Mouse (Mus musculus): ENCODE measurements around the gene Ptafr. TPM values are rescaled to one million over a fixed set of nuclear protein-coding genes. Genes with fewer than 3 reads are reported as not detected.
"Not testable (repeated sequence)": the region's sequence is repeated elsewhere in the genome, so short reads cannot be mapped to it uniquely, and the experiment has no call there.

Gene Ptafr
- polyA plus RNA-seq, 1 experiment from 2014 or later, result 0.27 TPM

GRCm38 (mm10) chr4:132555550-132555949 is 8.3 kb upstream of the Ptafr start:
- H3K4me3 ChIP-seq; ATAC-seq (ENCODE audit: insufficient number of reproducible peaks, low FRiP score); H3K27ac ChIP-seq (ENCODE audit: poor library complexity, severe bottlenecking); H3K27me3 ChIP-seq (replicated peaks); H3K9me3 ChIP-seq (replicated peaks); H3K9ac ChIP-seq; H3K4me2 ChIP-seq: not testable (repeated sequence)
- Histone ChIP-seq H3K4me1 (replicated peaks) (peaks cover 20% of the 10 kb centered on the region), H3K36me3 (peaks cover 35% of the 10 kb centered on the region)
- 86% methylated on average over 7 of the region's 7 CpGs for WGBS

DNA sequence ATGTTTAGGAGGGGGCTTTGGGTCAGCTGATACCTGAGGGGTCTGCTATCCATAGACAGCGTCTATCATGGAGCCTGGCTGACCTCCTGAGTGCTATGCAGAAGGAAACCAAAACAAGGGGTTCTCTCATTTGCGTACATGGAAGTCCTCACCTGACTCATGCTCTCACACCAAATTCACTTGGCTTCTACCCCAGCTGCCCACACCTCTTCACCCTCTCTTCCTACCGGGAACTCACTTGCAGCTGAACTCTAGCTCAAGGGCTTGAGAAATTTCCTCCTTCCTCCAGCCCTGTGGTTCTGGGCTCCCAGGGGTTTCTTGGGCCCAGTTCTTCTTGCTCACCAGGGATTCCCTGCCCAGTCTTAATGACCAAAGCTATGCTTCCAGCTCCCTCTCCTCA is 606 bp upstream of the Ptafr start:
- Histone ChIP-seq H3K27ac (ENCODE audit: poor library complexity, severe bottlenecking) (no peak overlapping the region), H3K9ac (no peak overlapping the region), H3K36me3 (no peaks in the 10 kb centered on the region), H3K4me3 (no peak overlapping the region), H3K27me3 (replicated peaks) (no peaks in the 10 kb centered on the region), H3K4me1 (replicated peaks) (peaks cover 7% of the 10 kb centered on the region; the same call in 1 of the 2 replicates), H3K9me3 (replicated peaks) (no peaks in the 10 kb centered on the region), H3K4me2 (no peak overlapping the region)
- ATAC-seq (ENCODE audit: insufficient number of reproducible peaks, low FRiP score), result no peak
- WGBS, result 63% methylated on average over 3 of the region's 3 CpGs

DNA sequence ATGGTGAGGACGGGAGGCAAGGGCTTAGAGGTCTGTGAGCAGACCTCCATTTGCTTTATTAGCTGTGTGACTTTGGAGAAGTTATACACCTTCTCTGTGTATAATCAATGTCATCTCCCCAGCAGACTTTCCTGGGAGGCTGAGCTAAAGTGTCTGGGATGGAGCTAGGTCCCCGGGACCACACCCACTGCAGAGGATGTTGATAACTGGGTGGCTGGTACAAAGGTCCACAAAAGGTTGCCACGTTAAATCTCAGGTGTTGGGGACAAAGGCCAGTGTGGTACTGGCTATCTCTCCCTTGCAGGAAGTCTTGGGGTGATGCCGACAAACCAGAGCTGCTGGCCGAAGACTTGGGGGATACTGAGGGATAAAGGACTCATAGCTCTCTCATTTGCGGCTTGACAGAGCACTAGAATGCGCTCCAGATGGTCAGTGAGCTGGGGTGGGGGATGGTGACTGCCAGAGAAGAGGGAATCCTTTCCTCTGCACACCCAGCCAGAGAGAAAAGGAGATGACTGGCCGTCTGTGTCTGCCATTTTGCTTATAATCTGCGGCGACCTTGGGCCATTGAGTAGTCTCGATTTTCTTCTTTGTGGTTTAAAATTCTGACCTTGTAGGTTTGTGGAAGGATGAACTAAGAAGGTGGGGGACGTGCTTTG is 1.4 kb downstream of the Ptafr start:
- WGBS, result 69% methylated on average over 12 of the region's 12 CpGs
- H3K9ac ChIP-seq, result no peak overlapping the region
- no peak overlapping the region for H3K27ac ChIP-seq (ENCODE audit: poor library complexity, severe bottlenecking)
- H3K36me3 ChIP-seq, result no peaks in the 10 kb centered on the region
- H3K9me3 ChIP-seq (replicated peaks), result peaks cover 5% of the 10 kb centered on the region
- no peak for ATAC-seq (ENCODE audit: insufficient number of reproducible peaks, low FRiP score)
- no peak overlapping the region for H3K4me3 ChIP-seq
- H3K27me3 ChIP-seq (replicated peaks), result no peaks in the 10 kb centered on the region
- H3K4me1 ChIP-seq (replicated peaks), result peaks cover 7% of the 10 kb centered on the region; the same call in 1 of the 2 replicates
- H3K4me2 ChIP-seq, result no peak overlapping the region

GRCm38 (mm10) chr4:132567361-132567779 is 3.5 kb downstream of the Ptafr start:
- no peak overlapping the region for H3K4me3 ChIP-seq
- H3K36me3 ChIP-seq, result no peaks in the 10 kb centered on the region
- H3K4me1 ChIP-seq (replicated peaks), result peaks cover 7% of the 10 kb centered on the region; the same call in 1 of the 2 replicates
- peaks cover 5% of the 10 kb centered on the region for H3K9me3 ChIP-seq (replicated peaks)
- H3K27ac ChIP-seq (ENCODE audit: poor library complexity, severe bottlenecking), result no peak overlapping the region
- H3K27me3 ChIP-seq (replicated peaks), result no peaks in the 10 kb centered on the region
- WGBS, result 61% methylated on average over 9 of the region's 9 CpGs
- no peak for ATAC-seq (ENCODE audit: insufficient number of reproducible peaks, low FRiP score)
- H3K4me2 ChIP-seq, result no peak overlapping the region
- H3K9ac ChIP-seq, result no peak overlapping the region

GRCm38 (mm10) chr4:132569115-132569514 is 5.2 kb downstream of the Ptafr start:
- Histone ChIP-seq H3K27me3 (replicated peaks) (no peaks in the 10 kb centered on the region), H3K27ac (ENCODE audit: poor library complexity, severe bottlenecking) (no peak overlapping the region), H3K9ac (no peak overlapping the region), H3K9me3 (replicated peaks) (peaks cover 5% of the 10 kb centered on the region), H3K36me3 (no peaks in the 10 kb centered on the region), H3K4me1 (replicated peaks) (0 out of 2 replicates have a peak, but pooled peaks cover 4% of the 10 kb centered on the region), H3K4me2 (no peak overlapping the region), H3K4me3 (no peak overlapping the region)
- no peak for ATAC-seq (ENCODE audit: insufficient number of reproducible peaks, low FRiP score)
- 85% methylated on average over 5 of the region's 5 CpGs for WGBS

DNA sequence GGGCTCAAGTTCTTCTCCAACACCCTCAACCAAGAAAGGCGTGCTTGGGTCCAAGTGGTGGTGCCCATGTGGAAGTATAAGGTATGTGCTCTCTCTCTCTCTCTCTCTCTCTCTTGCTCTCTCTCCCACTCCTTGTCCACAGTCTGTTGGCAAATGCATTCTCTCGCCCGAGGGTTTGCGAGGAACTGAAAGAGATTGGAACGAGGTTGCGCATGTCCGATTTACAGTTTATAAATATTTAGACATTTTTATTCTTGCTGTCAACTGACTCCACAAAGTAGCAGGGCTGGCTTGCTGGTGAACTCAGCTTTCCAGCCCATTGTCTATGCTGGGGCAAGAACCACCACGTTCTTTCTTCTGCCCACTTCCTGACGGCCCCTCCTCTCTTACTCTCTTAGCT is 7.3 kb downstream of the Ptafr start:
- WGBS, result 82% methylated on average over 9 of the region's 9 CpGs
- Histone ChIP-seq H3K9ac (no peak overlapping the region), H3K27ac (ENCODE audit: poor library complexity, severe bottlenecking) (no peak overlapping the region), H3K4me3 (no peak overlapping the region), H3K4me2 (no peak overlapping the region), H3K9me3 (replicated peaks) (peaks cover 5% of the 10 kb centered on the region), H3K4me1 (replicated peaks) (0 out of 2 replicates have a peak, but pooled peaks cover 4% of the 10 kb centered on the region), H3K36me3 (no peaks in the 10 kb centered on the region), H3K27me3 (replicated peaks) (no peaks in the 10 kb centered on the region)
- ATAC-seq (ENCODE audit: insufficient number of reproducible peaks, low FRiP score), result no peak

DNA sequence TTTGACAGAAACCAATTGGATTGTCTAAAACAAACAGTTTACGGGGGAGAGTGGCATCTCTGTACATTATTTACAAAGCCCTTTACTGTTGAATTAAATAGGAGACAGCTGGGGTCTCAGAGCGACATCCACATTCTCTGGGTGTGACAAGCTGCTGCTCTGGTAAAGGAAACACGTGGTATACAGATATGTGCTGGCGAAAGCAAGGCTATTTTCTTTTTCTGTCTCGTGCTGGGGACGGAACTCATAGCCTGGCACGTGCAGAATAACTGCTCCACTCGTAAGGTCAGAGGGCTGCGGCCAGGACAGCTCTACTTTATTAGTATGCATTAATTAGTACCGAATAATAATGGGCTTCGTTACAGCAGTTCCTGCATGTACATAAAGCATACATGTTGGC is 9.5 kb downstream of the Ptafr start:
- Histone ChIP-seq H3K9ac (no peak overlapping the region), H3K4me1 (replicated peaks) (0 out of 2 replicates have a peak, but pooled peaks cover 4% of the 10 kb centered on the region), H3K27ac (ENCODE audit: poor library complexity, severe bottlenecking) (no peak overlapping the region), H3K36me3 (no peaks in the 10 kb centered on the region), H3K9me3 (replicated peaks) (peaks cover 5% of the 10 kb centered on the region), H3K27me3 (replicated peaks) (no peaks in the 10 kb centered on the region), H3K4me2 (no peak overlapping the region), H3K4me3 (no peak overlapping the region)
- 49% methylated on average over 11 of the region's 11 CpGs for WGBS
- peak; percentile 53; the same call in 1 of the 2 replicates for ATAC-seq (ENCODE audit: insufficient number of reproducible peaks, low FRiP score)

DNA sequence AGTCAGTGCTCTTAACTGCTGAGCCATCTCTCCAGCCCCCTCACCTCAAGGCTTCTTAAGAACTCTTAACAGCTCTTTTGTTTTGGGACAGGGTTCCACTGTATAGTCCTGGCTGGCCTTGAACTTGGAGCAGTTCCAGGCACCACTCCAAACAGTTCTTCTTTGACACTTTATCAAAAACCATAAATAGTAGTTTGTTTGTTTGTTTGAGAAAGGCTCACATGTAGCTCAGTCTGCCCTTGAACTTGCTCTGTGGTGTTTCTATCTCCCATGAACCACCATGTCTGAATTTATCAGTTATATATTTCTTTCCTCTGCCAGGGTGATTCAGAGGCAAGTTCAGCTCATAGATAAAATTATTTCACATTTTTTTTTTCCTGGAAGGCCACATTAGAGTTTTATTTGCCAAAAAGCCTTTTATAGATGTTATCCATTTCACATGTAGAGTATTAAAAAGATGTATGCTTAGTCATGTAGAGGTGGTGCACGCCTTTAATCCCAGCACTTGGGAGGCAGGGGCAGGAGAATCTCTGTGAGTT is 11.0 kb downstream of the Ptafr start:
- no peak for ATAC-seq (ENCODE audit: insufficient number of reproducible peaks, low FRiP score)

DNA sequence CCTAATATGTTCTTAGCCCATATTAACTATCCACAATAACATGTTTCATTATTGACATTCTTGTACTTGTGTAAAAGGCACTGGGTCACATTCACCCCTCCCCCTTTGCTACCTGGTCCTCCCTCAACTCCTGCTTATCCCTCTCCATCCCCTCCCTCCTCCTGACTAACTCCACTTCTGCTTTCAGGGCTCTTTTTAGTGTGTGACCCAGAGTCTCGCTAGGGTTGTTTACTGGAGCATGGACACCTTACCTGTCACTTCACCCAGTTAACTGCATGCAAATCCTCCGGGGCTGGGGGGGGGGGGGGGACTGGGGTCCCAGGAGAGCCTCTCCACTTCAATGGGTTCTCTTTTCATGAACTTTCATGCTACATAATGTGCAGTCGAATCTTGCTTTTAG is 19.9 kb downstream of the Ptafr start:
- WGBS, result 70% methylated on average over 3 of the region's 3 CpGs

More for the DNA sequence above, 11.0 kb downstream of the Ptafr start:
- no peak overlapping the region for H3K4me3 ChIP-seq
- H3K4me2 ChIP-seq, result no peak overlapping the region
- no peaks in the 10 kb centered on the region for H3K27me3 ChIP-seq (replicated peaks)
- 95% methylated on average over 1 of the region's 1 CpGs for WGBS
- no peak overlapping the region for H3K27ac ChIP-seq (ENCODE audit: poor library complexity, severe bottlenecking)
- no peaks in the 10 kb centered on the region for H3K36me3 ChIP-seq
- 0 out of 2 replicates have a peak, but pooled peaks cover 4% of the 10 kb centered on the region for H3K4me1 ChIP-seq (replicated peaks)
- no peaks in the 10 kb centered on the region for H3K9me3 ChIP-seq (replicated peaks)
- no peak overlapping the region for H3K9ac ChIP-seq

GRCm38 (mm10) chr4:132584975-132585374 is 21.1 kb downstream of the Ptafr start:
- Histone ChIP-seq H3K4me3 (no peak overlapping the region), H3K4me2 (no peak overlapping the region), H3K4me1 (replicated peaks) (no peaks in the 10 kb centered on the region), H3K9me3 (replicated peaks) (0 out of 2 replicates have a peak, but pooled peaks cover 8% of the 10 kb centered on the region), H3K27me3 (replicated peaks) (no peaks in the 10 kb centered on the region), H3K9ac (no peak overlapping the region), H3K27ac (ENCODE audit: poor library complexity, severe bottlenecking) (no peak overlapping the region), H3K36me3 (no peaks in the 10 kb centered on the region)
- WGBS, result 76% methylated on average over 2 of the region's 2 CpGs
- no peak for ATAC-seq (ENCODE audit: insufficient number of reproducible peaks, low FRiP score)

More for the DNA sequence above, 19.9 kb downstream of the Ptafr start:
- 0 out of 2 replicates have a peak, but pooled peaks cover 8% of the 10 kb centered on the region for H3K9me3 ChIP-seq (replicated peaks)
- no peak overlapping the region for H3K27ac ChIP-seq (ENCODE audit: poor library complexity, severe bottlenecking)
- no peaks in the 10 kb centered on the region for H3K4me1 ChIP-seq (replicated peaks)
- H3K27me3 ChIP-seq (replicated peaks), result no peaks in the 10 kb centered on the region
- H3K4me2 ChIP-seq, result no peak overlapping the region
- no peak for ATAC-seq (ENCODE audit: insufficient number of reproducible peaks, low FRiP score)
- H3K9ac ChIP-seq, result no peak overlapping the region
- no peak overlapping the region for H3K4me3 ChIP-seq
- H3K36me3 ChIP-seq, result no peaks in the 10 kb centered on the region

- H3K27ac ChIP-seq (ENCODE audit: poor library complexity, severe bottlenecking), result no peak overlapping the region
- no peaks in the 10 kb centered on the region for H3K27me3 ChIP-seq (replicated peaks)
- H3K9me3 ChIP-seq (replicated peaks), result no peaks in the 10 kb centered on the region
- 94% methylated on average over 4 of the region's 4 CpGs for WGBS
- ATAC-seq (ENCODE audit: insufficient number of reproducible peaks, low FRiP score), result no peak
- no peak overlapping the region for H3K9ac ChIP-seq
- H3K4me3 ChIP-seq, result no peak overlapping the region
- H3K4me2 ChIP-seq, result no peak overlapping the region
- 0 out of 2 replicates have a peak, but pooled peaks cover 4% of the 10 kb centered on the region for H3K4me1 ChIP-seq (replicated peaks)
- H3K36me3 ChIP-seq, result no peaks in the 10 kb centered on the region
These were observed 22.4 kb downstream of the Ptafr start for GRCm38 (mm10) chr4:132586282-132586681.
